Mouse (Mus musculus) liver, adult 2 months (tissue): ENCODE measurements around the gene Abcg3. TPM values are rescaled to one million over a fixed set of nuclear protein-coding genes. Genes with fewer than 3 reads are reported as not detected.

Experiments
- polyA plus RNA-seq: library from polyadenylated mRNA; depleted of rRNA; stranded (reverse); fragments of >200 nt; gene quantifications from 2 replicates; pipeline ENCODE4 v1.2.3, GENCODE M21; 2012; rRNA removed
- total RNA-seq: library from RNA; depleted of rRNA; stranded (reverse); fragments of >200 nt; gene quantifications from 2 replicates; pipeline ENCODE4 v1.2.3, GENCODE M21; 2014; rRNA removed

Gene Abcg3
- total and polyA plus RNA-seq, 2 experiments, result 0.48 to 5.0 TPM

Other genes with a start within 250 kb of the Abcg3 start
- gene Zfp951, start 122.6 kb downstream of the Abcg3 start, total RNA-seq, result 1.9 and 2.0 TPM in 2 replicates
- 0.06 and 0.20 TPM in 2 replicates for gene Zfp951, start 122.6 kb downstream of the Abcg3 start, polyA plus RNA-seq
- gene Gbp9, start 156.8 kb upstream of the Abcg3 start, total RNA-seq, result 5.1 and 6.8 TPM in 2 replicates
- 0.71 and 1.7 TPM in 2 replicates for gene Gbp9, start 156.8 kb upstream of the Abcg3 start, polyA plus RNA-seq
- gene Gbp8, start 156.8 kb upstream of the Abcg3 start, total RNA-seq, result 3.7 and 4.8 TPM in 2 replicates
- 0.45 and 1.2 TPM in 2 replicates for gene Gbp8, start 156.8 kb upstream of the Abcg3 start, polyA plus RNA-seq
- 4.8 and 5.3 TPM in 2 replicates for gene Gbp4, start 156.9 kb upstream of the Abcg3 start, total RNA-seq
- 1.2 and 2.6 TPM in 2 replicates for gene Gbp4, start 156.9 kb upstream of the Abcg3 start, polyA plus RNA-seq